Mouse (Mus musculus): ENCODE results near the gene Ntrk2.

- no peak for TF ChIP-seq POLR2A (IDR thresholded peaks at IDR 0.05; ENCODE audit: extremely low read depth, insufficient read depth, low read length)
- TF ChIP-seq CTCF (IDR thresholded peaks at IDR 0.05; ENCODE audit: low read depth, low read length), result no peak
Observed at GRCm38 (mm10) chr13:58930161-58930560, 123.8 kb downstream of the Ntrk2 start.
